Comparison of ENCODE assay signal across 13 mouse cellular contexts in the genomic region with DNA sequence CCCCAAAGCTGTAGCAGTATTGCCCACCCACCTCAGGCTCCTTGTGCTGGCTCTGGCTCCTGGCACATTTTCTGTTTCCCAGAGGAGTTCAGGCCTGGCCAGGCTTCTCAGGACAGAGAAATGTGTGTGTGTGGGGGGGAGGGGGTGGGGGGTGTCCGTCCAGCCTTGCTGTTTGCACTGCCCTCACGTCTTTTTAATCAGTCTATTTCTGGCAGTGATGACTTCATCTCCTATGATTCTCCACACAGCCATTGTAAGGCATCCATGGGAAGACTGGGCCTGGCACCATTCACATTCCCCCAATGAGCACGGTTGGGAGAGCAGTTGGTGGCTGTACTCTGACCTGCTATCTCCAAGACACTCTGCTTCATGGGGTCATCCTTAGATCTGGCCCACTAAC.
DNase-seq lines count a peak whose midpoint lies in the region; ATAC-seq and TF ChIP-seq lines count a peak whose summit lies in the region.
"Had no signal": no experiment of that assay in that cellular context is flagged by ENCODE, and none has a peak within 500 bp of the region (broad histone marks: within the 10 kb centered on the region; RNA-seq: fewer than 3 reads in every experiment).

No protein-coding gene starts in this region.

- H3K4me1 ChIP-seq in heart, embryonic 16.5 days (ENCODE audit: control insufficient read depth, insufficient read depth, low read length) = peaks cover 94% of the 10 kb centered on the region
- H3K4me1 ChIP-seq in lung, postnatal 0 days (ENCODE audit: insufficient read depth, low read depth, low read length) = peaks cover 57% of the 10 kb centered on the region
- peaks cover 52% of the 10 kb centered on the region for H3K4me1 ChIP-seq in lung, adult 2 months (ENCODE audit: control insufficient read depth, insufficient read depth, low read length)
- peaks cover 37% of the 10 kb centered on the region for H3K4me1 ChIP-seq in cortical plate, adult 2 months (ENCODE audit: control insufficient read depth, insufficient read depth, low read length)

- no peak for TF ChIP-seq CTCF in lung, postnatal 0 days (IDR thresholded peaks at IDR 0.05)
- TF ChIP-seq CTCF in lung, adult 2 months (IDR thresholded peaks at IDR 0.05; ENCODE audit: insufficient read depth, low read length) = no peak
- TF ChIP-seq CTCF in cortical plate, adult 2 months (IDR thresholded peaks at IDR 0.05; ENCODE audit: extremely low read depth, insufficient read depth, low read length) = no peak

- no peak for TF ChIP-seq POLR2A in lung, adult 2 months (IDR thresholded peaks at IDR 0.05; ENCODE audit: borderline replicate concordance, extremely low read depth, low read depth, low read length)
- TF ChIP-seq POLR2A in cortical plate, adult 2 months (IDR thresholded peaks at IDR 0.05; ENCODE audit: extremely low read depth, insufficient read depth, low read length) = no peak
- TF ChIP-seq POLR2A in myocyte (IDR thresholded peaks at IDR 0.05; ENCODE audit: insufficient read length, low read depth) = no peak

- 13% methylated on average over 3 of the region's 3 CpGs for WGBS in heart, embryonic 16.5 days
- WGBS in lung, postnatal 0 days = 7% methylated on average over 3 of the region's 3 CpGs
- 12% methylated on average over 3 of the region's 3 CpGs for WGBS in lung, adult 2 months

- H3K79me2 ChIP-seq in myocyte (ENCODE audit: control insufficient read depth, insufficient read depth) = peaks cover 92% of the 10 kb centered on the region

- peak; percentile 61 for ATAC-seq in heart, embryonic 16.5 days (replicated peaks; ENCODE audit: extremely low read depth, insufficient read depth, low FRiP score)
- ATAC-seq in lung, postnatal 0 days = peak; percentile 42
- ATAC-seq: CD4-positive, CD25-positive, alpha-beta regulatory T cell, adult 4 months had no signal

- H3K4me3 ChIP-seq in heart, embryonic 16.5 days (ENCODE audit: low read length) = no peak overlapping the region
- H3K4me3 ChIP-seq in lung, postnatal 0 days (ENCODE audit: low read depth, low read length) = no peak overlapping the region
- no peak overlapping the region for H3K4me3 ChIP-seq in lung, adult 2 months (replicated peaks; ENCODE audit: extremely low read depth, low read depth, low read length)
- no peak overlapping the region for H3K4me3 ChIP-seq in cortical plate, adult 2 months (ENCODE audit: insufficient read depth, low read length)
- no peak overlapping the region for H3K4me3 ChIP-seq in myocyte

- no peaks in the 10 kb centered on the region for H3K27me3 ChIP-seq in heart, embryonic 16.5 days (ENCODE audit: control insufficient read depth, insufficient read depth, low read length)
- H3K27me3 ChIP-seq in lung, postnatal 0 days (replicated peaks; ENCODE audit: insufficient read depth, low read length) = no peaks in the 10 kb centered on the region
- no peaks in the 10 kb centered on the region for H3K27me3 ChIP-seq in myocyte (ENCODE audit: control insufficient read depth, insufficient read depth, insufficient read length)

- H3K27ac ChIP-seq in heart, embryonic 16.5 days (ENCODE audit: low read length) = peak overlapping the region; percentile 84
- peak overlapping the region; percentile 40; the same call in 1 of the 2 replicates for H3K27ac ChIP-seq in lung, postnatal 0 days (ENCODE audit: low read length)
- peak overlapping the region; percentile 38; the same call in 1 of the 2 replicates for H3K27ac ChIP-seq in cortical plate, adult 2 months (ENCODE audit: insufficient read depth, low read length)

- H3ac ChIP-seq in myocyte (ENCODE audit: control insufficient read depth, insufficient read length) = no peak overlapping the region

- TF ChIP-seq EP300 in lung, postnatal 0 days (IDR thresholded peaks at IDR 0.05) = no peak

- DNase-seq in heart, adult 11 months = no peak
- DNase-seq in lung, postnatal 0 days (ENCODE audit: low spot score) = peak; percentile 70
- DNase-seq in lung, adult 2 months = no peak
- no peak for DNase-seq in adrenal gland, adult (ENCODE audit: inconsistent age in 2 of 2, low spot score in 1 of 2)
- DNase-seq in embryo, embryonic 11 days = no peak
- DNase-seq: cerebellum, adult 9-11 months; kidney, adult 11 months; lung, postnatal 10 days; thymus, postnatal 4 days had no signal

- H3K4me2 ChIP-seq in heart, embryonic 16.5 days (ENCODE audit: low read depth, low read length) = 0 out of 2 replicates have a peak overlapping the region, but pooled peaks have one; percentile 6
- no peak overlapping the region for H3K4me2 ChIP-seq in lung, postnatal 0 days (replicated peaks; ENCODE audit: low read depth, low read length)
- H3K4me2 ChIP-seq in myocyte (ENCODE audit: low read depth) = peak overlapping the region; percentile 61

- no peaks in the 10 kb centered on the region; the same call in 1 of the 2 replicates for H3K36me3 ChIP-seq in heart, embryonic 16.5 days (ENCODE audit: control insufficient read depth, insufficient read depth)
- no peaks in the 10 kb centered on the region for H3K36me3 ChIP-seq in lung, postnatal 0 days (ENCODE audit: insufficient read depth, low read length)
- no peaks in the 10 kb centered on the region for H3K36me3 ChIP-seq in myocyte (ENCODE audit: control insufficient read depth, insufficient read depth)

- H3K9ac ChIP-seq in heart, embryonic 16.5 days (ENCODE audit: low read length) = peak overlapping the region; percentile 48
- H3K9ac ChIP-seq in lung, postnatal 0 days (replicated peaks; ENCODE audit: low read depth) = no peak overlapping the region

- no peaks in the 10 kb centered on the region for H3K9me3 ChIP-seq in heart, embryonic 16.5 days (replicated peaks; ENCODE audit: control insufficient read depth, low read length)
- H3K9me3 ChIP-seq in lung, postnatal 0 days (ENCODE audit: low read length) = no peaks in the 10 kb centered on the region

TF ChIP-seq in myocyte, 11 proteins besides CTCF, POLR2A, EP300 and RAD21:
- TF ChIP-seq MYOG (IDR thresholded peaks at IDR 0.05; ENCODE audit: control insufficient read depth in 1 of 3, insufficient read depth in 1 of 3, insufficient read length in 2 of 3, low read depth in 2 of 3) (peak in 1 of 3 experiments; percentile 14), SRF (IDR thresholded peaks at IDR 0.05; ENCODE audit: control insufficient read depth, insufficient read length, low read depth) (no peak)
TF ChIP-seq in myocyte: peak in this region for 1.
